In the genomic region with DNA sequence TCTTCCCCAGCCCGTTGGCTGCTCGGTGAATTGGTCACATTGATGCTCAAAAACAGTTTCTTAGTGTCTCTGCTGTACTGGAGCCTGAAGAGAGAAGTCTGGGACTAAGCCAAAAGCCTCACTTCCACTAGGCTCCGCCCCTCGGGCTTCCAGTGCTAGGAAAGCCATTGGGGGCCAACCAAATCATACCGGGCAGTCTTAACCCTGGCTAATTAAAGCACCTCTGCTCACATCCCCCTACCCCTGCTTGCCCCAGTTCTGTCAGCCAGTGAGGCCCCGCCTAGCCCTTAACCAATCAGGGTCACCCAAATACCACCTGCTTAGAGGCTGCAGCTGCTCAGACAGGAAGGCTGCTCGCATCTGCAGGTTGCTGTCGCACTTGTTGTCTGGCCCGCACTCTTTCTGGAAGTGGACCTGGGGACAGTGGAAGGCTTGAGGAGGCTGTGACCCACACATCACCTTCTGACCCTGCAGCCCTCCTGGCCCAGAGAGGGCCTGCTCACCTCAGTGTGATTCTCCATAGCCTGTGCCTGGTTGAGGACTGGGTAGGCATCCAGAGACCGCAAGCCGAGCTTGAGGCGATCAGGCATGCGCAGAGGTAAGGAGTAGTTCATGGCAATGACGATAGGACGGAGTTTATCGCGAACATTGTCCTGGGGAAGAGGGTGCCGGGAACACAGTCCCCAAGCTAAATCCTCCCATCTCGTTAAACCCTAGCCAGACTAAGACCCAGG, we compare ENCODE assay signal across 11 mouse cellular contexts. TPM values are rescaled to one million over a fixed set of nuclear protein-coding genes. Genes with fewer than 3 reads are reported as not detected.
DNase-seq lines count a peak whose midpoint lies in the region; ATAC-seq and TF ChIP-seq lines count a peak whose summit lies in the region.
"Had no signal": no experiment of that assay in that cellular context is flagged by ENCODE, and none has a peak within 500 bp of the region (broad histone marks: within the 10 kb centered on the region; RNA-seq: fewer than 3 reads in every experiment).

No protein-coding gene starts in this region.

- no peaks in the 10 kb centered on the region for H3K27me3 ChIP-seq in testis, adult 2 months (ENCODE audit: control insufficient read depth, insufficient read depth, low read length)
- peaks cover 30% of the 10 kb centered on the region for H3K27me3 ChIP-seq in forebrain, embryonic 10.5 days (ENCODE audit: poor library complexity, severe bottlenecking)
- no peaks in the 10 kb centered on the region; the same call in 1 of the 2 replicates for H3K27me3 ChIP-seq in midbrain, embryonic 11.5 days (ENCODE audit: control insufficient read depth, insufficient read depth, low read length)

- H3K9me3 ChIP-seq in forebrain, embryonic 10.5 days, result no peaks in the 10 kb centered on the region
- no peaks in the 10 kb centered on the region for H3K9me3 ChIP-seq in midbrain, embryonic 11.5 days (ENCODE audit: control insufficient read depth, low read length)
- H3K9me3 ChIP-seq: liver, embryonic 13.5 days had no signal

- H3K9ac ChIP-seq in midbrain, embryonic 11.5 days (ENCODE audit: low read length), result peak overlapping the region; percentile 2; the same call in 1 of the 2 replicates
- H3K9ac ChIP-seq: liver, embryonic 13.5 days had no signal

- no peak for DNase-seq in testis, postnatal 14 days (ENCODE audit: low spot score)
- DNase-seq in forebrain, embryonic 10.5 days (ENCODE audit: extremely low spot score, low spot score), result peak; percentile 34
- DNase-seq in midbrain, embryonic 11.5 days (ENCODE audit: low spot score, missing footprints), result peak; percentile 84
- DNase-seq in thymus, postnatal 36 days, result peak; percentile 16 to 62
- DNase-seq in ovary, postnatal 36 days (ENCODE audit: low spot score), result no peak
- no peak for DNase-seq in urinary bladder, postnatal 10 days (ENCODE audit: low spot score)
- DNase-seq in cerebellum, postnatal 10 days, result no peak
- DNase-seq: cerebellum, adult 18-20 months; kidney, adult 2 months; liver, embryonic 13.5 days had no signal

- TF ChIP-seq CTCF in testis, adult 2 months (IDR thresholded peaks at IDR 0.05; ENCODE audit: control insufficient read depth, insufficient read depth, insufficient replicate concordance, low read depth, low read length), result no peak

- WGBS in forebrain, embryonic 10.5 days, result 19% methylated on average over 19 of the region's 19 CpGs
- WGBS in midbrain, embryonic 11.5 days, result 18% methylated on average over 19 of the region's 19 CpGs

- H3K4me1 ChIP-seq in testis, adult 2 months (ENCODE audit: control insufficient read depth, insufficient read depth, low read length), result peaks cover 5% of the 10 kb centered on the region
- H3K4me1 ChIP-seq in forebrain, embryonic 10.5 days, result peaks cover 21% of the 10 kb centered on the region
- no peaks in the 10 kb centered on the region for H3K4me1 ChIP-seq in midbrain, embryonic 11.5 days (ENCODE audit: control insufficient read depth, insufficient read depth, low read length)
- H3K4me1 ChIP-seq: liver, embryonic 13.5 days had no signal

- no peaks in the 10 kb centered on the region for H3K36me3 ChIP-seq in testis, adult 2 months (ENCODE audit: control insufficient read depth, insufficient read depth, low read length)
- H3K36me3 ChIP-seq in forebrain, embryonic 10.5 days (replicated peaks), result peaks cover 10% of the 10 kb centered on the region; the same call in 1 of the 2 replicates
- H3K36me3 ChIP-seq in midbrain, embryonic 11.5 days (ENCODE audit: control insufficient read depth, insufficient read depth, low read length), result no peaks in the 10 kb centered on the region
- H3K36me3 ChIP-seq: liver, embryonic 13.5 days had no signal

- H3K4me3 ChIP-seq in testis, adult 2 months (ENCODE audit: control insufficient read depth, low read depth, low read length), result peak overlapping the region; percentile 33
- peak overlapping the region; percentile 42 for H3K4me3 ChIP-seq in forebrain, embryonic 10.5 days
- H3K4me3 ChIP-seq in midbrain, embryonic 11.5 days (ENCODE audit: low read depth, low read length), result no peak overlapping the region
- H3K4me3 ChIP-seq: liver, embryonic 13.5 days had no signal

- TF ChIP-seq POLR2A in testis, adult 2 months (IDR thresholded peaks at IDR 0.05; ENCODE audit: control insufficient read depth, low read depth, low read length), result no peak

- peak; percentile 44; the same call in 1 of the 2 replicates for ATAC-seq in midbrain, embryonic 11.5 days (ENCODE audit: low FRiP score)

- peak overlapping the region; percentile 24; the same call in 1 of the 2 replicates for H3K4me2 ChIP-seq in midbrain, embryonic 11.5 days
- H3K4me2 ChIP-seq: liver, embryonic 13.5 days had no signal

- H3K27ac ChIP-seq in testis, adult 2 months (ENCODE audit: control insufficient read depth, insufficient read depth, low read depth, low read length), result no peak overlapping the region
- H3K27ac ChIP-seq in forebrain, embryonic 10.5 days, result peak overlapping the region; percentile 54
- no peak overlapping the region for H3K27ac ChIP-seq in midbrain, embryonic 11.5 days (ENCODE audit: low read depth, low read length)
- H3K27ac ChIP-seq: liver, embryonic 13.5 days had no signal

RNA-seq across cellular contexts. Expression of a gene that starts 15.8 kb away (rescaled TPM):
- 220 and 229 TPM in 2 replicates for polyA plus RNA-seq in testis, adult 2 months (2012; rRNA removed)
- polyA plus RNA-seq in forebrain, embryonic 10.5 days (2016; fragmentation: Nextera tagmentation; extraction: Ambion mirVana), result 12.1 and 12.5 TPM in 2 replicates
- polyA plus RNA-seq in midbrain, embryonic 11.5 days (2014; fragmentation: Nextera tagmentation; extraction: Ambion mirVana), result 12.6 and 13.3 TPM in 2 replicates

RNA-seq across cellular contexts. Expression of a gene that starts 19.7 kb away (rescaled TPM):
- 1.5 and 2.2 TPM in 2 replicates for polyA plus RNA-seq in testis, adult 2 months (2012; rRNA removed)
- 5.5 and 6.5 TPM in 2 replicates for polyA plus RNA-seq in forebrain, embryonic 10.5 days (2016; fragmentation: Nextera tagmentation; extraction: Ambion mirVana)
- 2.9 and 3.0 TPM in 2 replicates for polyA plus RNA-seq in midbrain, embryonic 11.5 days (2014; fragmentation: Nextera tagmentation; extraction: Ambion mirVana)

RNA-seq across cellular contexts. Expression of a gene that starts 47.3 kb away (rescaled TPM):
- 0.67 and 0.75 TPM in 2 replicates for polyA plus RNA-seq in testis, adult 2 months (2012; rRNA removed)
- 35.8 and 36.7 TPM in 2 replicates for polyA plus RNA-seq in forebrain, embryonic 10.5 days (2016; fragmentation: Nextera tagmentation; extraction: Ambion mirVana)
- polyA plus RNA-seq in midbrain, embryonic 11.5 days (2014; fragmentation: Nextera tagmentation; extraction: Ambion mirVana), result 47.3 and 47.8 TPM in 2 replicates

Comparison
In these comparisons a context has a peak if more than half of its experiments do, and no peak if none do; other contexts are left out.
1. DNase-seq: peak in forebrain, embryonic 10.5 days (single experiment), midbrain, embryonic 11.5 days (single experiment) and thymus, postnatal 36 days (2 of 2); none in testis, postnatal 14 days (single experiment), ovary, postnatal 36 days (single experiment), urinary bladder, postnatal 10 days (single experiment) and cerebellum, postnatal 10 days (0 of 2).
2. RNA of a gene that starts 15.8 kb away (polyA plus RNA-seq): 220 to 229 TPM in testis, adult 2 months; 12.6 to 13.3 TPM in midbrain, embryonic 11.5 days and 12.1 to 12.5 TPM in forebrain, embryonic 10.5 days; every median in the first group is over 10 times any median in the second.
3. RNA of a gene that starts 47.3 kb away (polyA plus RNA-seq): 47.3 to 47.8 TPM in midbrain, embryonic 11.5 days and 35.8 to 36.7 TPM in forebrain, embryonic 10.5 days; 0.67 to 0.75 TPM in testis, adult 2 months; every median in the first group is over 10 times any median in the second.